ENCODE assay signal across 8 mouse cellular contexts in the genomic region with DNA sequence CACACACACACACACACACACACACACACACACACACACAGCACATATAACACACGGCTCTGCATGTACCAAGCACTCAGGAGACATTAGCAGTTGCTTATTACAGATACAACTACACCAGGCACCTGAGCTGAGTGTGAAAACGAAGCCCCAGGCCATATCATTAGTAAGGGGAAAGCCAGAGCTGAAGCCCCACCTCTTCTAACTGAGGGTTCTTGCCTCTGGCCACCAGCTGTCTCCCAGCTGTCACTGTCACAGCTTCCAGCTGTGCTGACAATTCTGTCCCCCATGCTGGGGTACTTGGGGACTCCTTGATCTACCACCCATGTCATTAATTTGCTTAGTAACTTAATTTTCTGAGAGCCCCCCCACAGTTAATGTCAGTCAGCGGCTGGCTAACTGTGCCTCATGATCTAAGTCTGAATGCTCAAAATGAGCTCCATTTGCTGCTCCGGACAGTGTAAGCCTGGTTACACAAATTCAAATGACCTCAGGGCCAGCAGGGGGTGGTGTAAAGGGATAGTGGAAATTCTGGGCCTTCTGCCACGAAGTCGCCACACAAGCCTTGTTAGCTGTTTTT. TPM values are rescaled to one million over a fixed set of nuclear protein-coding genes. Genes with fewer than 3 reads are reported as not detected.
DNase-seq lines count a peak whose midpoint lies in the region; ATAC-seq and TF ChIP-seq lines count a peak whose summit lies in the region.

No protein-coding gene starts in this region.

- peak; percentile 79 for ATAC-seq in forebrain, embryonic 13.5 days
- ATAC-seq in intestine, postnatal 0 days = no peak
- peak; percentile 77; the same call in 1 of the 2 replicates for ATAC-seq in lung, embryonic 15.5 days (ENCODE audit: borderline replicate concordance, extremely low read depth, low FRiP score, low TSS enrichment)

- 0 out of 2 replicates have a peak, but pooled peaks cover 2% of the 10 kb centered on the region for H3K27me3 ChIP-seq in forebrain, embryonic 13.5 days
- H3K27me3 ChIP-seq in intestine, postnatal 0 days (replicated peaks; ENCODE audit: control insufficient read depth, insufficient read depth, low read length) = peaks cover 3% of the 10 kb centered on the region; the same call in 1 of the 2 replicates
- H3K27me3 ChIP-seq in lung, embryonic 15.5 days = no peaks in the 10 kb centered on the region

- no peaks in the 10 kb centered on the region for H3K9me3 ChIP-seq in forebrain, embryonic 13.5 days (replicated peaks)
- H3K9me3 ChIP-seq in intestine, postnatal 0 days (ENCODE audit: control insufficient read depth) = no peaks in the 10 kb centered on the region
- H3K9me3 ChIP-seq in lung, embryonic 15.5 days = no peaks in the 10 kb centered on the region

- no peak overlapping the region for H3K9ac ChIP-seq in forebrain, embryonic 13.5 days
- no peak overlapping the region for H3K9ac ChIP-seq in intestine, postnatal 0 days (ENCODE audit: low read depth, low read length)
- H3K9ac ChIP-seq in lung, embryonic 15.5 days = no peak overlapping the region

- H3K4me1 ChIP-seq in forebrain, embryonic 13.5 days = peaks cover 9% of the 10 kb centered on the region
- H3K4me1 ChIP-seq in intestine, postnatal 0 days (replicated peaks; ENCODE audit: control insufficient read depth, insufficient read depth, low read length) = no peaks in the 10 kb centered on the region
- H3K4me1 ChIP-seq in lung, embryonic 15.5 days = peaks cover 8% of the 10 kb centered on the region; the same call in 1 of the 2 replicates

- peak overlapping the region; percentile 19; the same call in 1 of the 2 replicates for H3K27ac ChIP-seq in forebrain, embryonic 13.5 days
- no peak overlapping the region for H3K27ac ChIP-seq in intestine, postnatal 0 days (ENCODE audit: low read depth, low read length)
- H3K27ac ChIP-seq in lung, embryonic 15.5 days = no peak overlapping the region

- 13% methylated on average over 6 of the region's 6 CpGs for WGBS in forebrain, embryonic 13.5 days
- 34% methylated on average over 6 of the region's 6 CpGs for WGBS in intestine, postnatal 0 days
- WGBS in lung, embryonic 15.5 days = 16% methylated on average over 6 of the region's 6 CpGs

- no peaks in the 10 kb centered on the region for H3K36me3 ChIP-seq in forebrain, embryonic 13.5 days (ENCODE audit: poor library complexity, severe bottlenecking)
- H3K36me3 ChIP-seq in intestine, postnatal 0 days (ENCODE audit: control insufficient read depth, insufficient read depth) = no peaks in the 10 kb centered on the region
- no peaks in the 10 kb centered on the region for H3K36me3 ChIP-seq in lung, embryonic 15.5 days

- H3K4me3 ChIP-seq in forebrain, embryonic 13.5 days = no peak overlapping the region
- H3K4me3 ChIP-seq in intestine, postnatal 0 days (ENCODE audit: low read depth, low read length) = no peak overlapping the region
- no peak overlapping the region for H3K4me3 ChIP-seq in lung, embryonic 15.5 days

- DNase-seq in A20 (ENCODE audit: low read depth, low spot score) = peak; percentile 53
- peak; percentile 52 to 61 for DNase-seq in adrenal gland, postnatal 36 days
- peak; percentile 70 for DNase-seq in retina, embryonic 14.5 days (ENCODE audit: low spot score)
- no peak for DNase-seq in yolk sac, embryonic 10.5 days (ENCODE audit: low spot score)
- no peak for DNase-seq in thymus, postnatal 10 days (ENCODE audit: low spot score in 2 of 2)

- TF ChIP-seq CTCF in intestine, postnatal 0 days (IDR thresholded peaks at IDR 0.05; ENCODE audit: low read depth) = peak; percentile 57

- no peak overlapping the region for H3K4me2 ChIP-seq in forebrain, embryonic 13.5 days
- H3K4me2 ChIP-seq in intestine, postnatal 0 days (replicated peaks; ENCODE audit: low read depth) = no peak overlapping the region
- H3K4me2 ChIP-seq in lung, embryonic 15.5 days = no peak overlapping the region

RNA-seq across cellular contexts. Expression of a gene that starts 38.8 kb away (rescaled TPM):
- total RNA-seq in adrenal gland, postnatal 36 days (2021) = 10 to 100 TPM; 63.4 to 73.8 TPM
- 13.5 and 16.5 TPM in 2 replicates for polyA plus RNA-seq in forebrain, embryonic 13.5 days (2015; fragmentation: Nextera tagmentation; extraction: Ambion mirVana)
- 24.7 and 27.7 TPM in 2 replicates for polyA plus RNA-seq in intestine, postnatal 0 days (2015; fragmentation: Nextera tagmentation; extraction: Ambion mirVana)
- 13.1 and 13.3 TPM in 2 replicates for polyA plus RNA-seq in lung, embryonic 15.5 days (2015; fragmentation: Nextera tagmentation; extraction: Ambion mirVana)

Comparison
In these comparisons a context has a peak if more than half of its experiments do, and no peak if none do; other contexts are left out.
1. DNase-seq: peak in A20 (single experiment), adrenal gland, postnatal 36 days (2 of 2) and retina, embryonic 14.5 days (single experiment); none in yolk sac, embryonic 10.5 days (single experiment) and thymus, postnatal 10 days (0 of 2).